Mouse (Mus musculus) erythroblast, embryonic 14.5 days (primary cell): ENCODE data around the gene Sidt1.

Source experiments
- GATA1 ChIP-seq: IDR thresholded peaks from 2 replicates; pipeline ENCODE4 v1.6.1; 2012; ENCODE audit warnings: low read length, inconsistent platforms, mixed read lengths
- TAL1 ChIP-seq: IDR thresholded peaks from 3 replicates; pipeline ENCODE4 v1.6.1; 2012; ENCODE audit warnings: low read length, inconsistent platforms, mixed read lengths

GRCm38 (mm10) chr16:44313422-44313821 is 19.6 kb downstream of the Sidt1 start:
- TF ChIP-seq GATA1 (no peak), TAL1 (no peak)
